Mouse (Mus musculus): ENCODE results near the gene Atr. TPM values are rescaled to one million over a fixed set of nuclear protein-coding genes. Genes with fewer than 3 reads are reported as not detected.
A peak's percentile ranks its signal among the peaks of the same experiment; 100 is the strongest.

The Atr gene
- polyA plus RNA-seq, 1 experiment from 2014 or later = 14.0 TPM

DNA sequence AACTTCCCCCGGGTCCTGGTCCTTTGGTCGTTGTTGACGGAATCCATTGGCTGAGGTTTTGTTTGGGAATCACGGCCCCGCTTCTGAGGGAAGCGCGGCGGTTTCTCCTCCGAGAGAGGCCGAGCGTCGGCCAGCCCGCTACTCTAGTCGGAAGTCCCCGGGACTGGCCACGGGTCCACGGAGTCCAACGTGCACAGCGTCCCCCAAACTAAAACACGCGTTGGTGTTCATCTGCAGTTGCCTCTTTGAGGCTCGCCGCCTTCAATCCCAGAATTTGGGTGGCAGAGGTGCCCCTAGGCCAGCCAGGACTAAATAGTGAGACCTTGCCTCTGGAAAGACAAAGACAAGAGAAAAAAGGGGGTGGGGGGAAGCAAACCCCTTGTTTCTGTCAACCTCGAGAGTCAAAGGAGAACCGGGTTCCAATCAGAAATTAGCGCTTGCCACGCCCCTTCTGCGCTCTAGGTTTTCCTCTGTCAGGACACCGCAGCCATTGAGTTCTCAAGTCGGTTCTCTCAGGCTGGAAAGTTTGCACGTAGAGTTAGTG lies 702 bp downstream of the Atr start:
- Histone ChIP-seq H3K36me3 (ENCODE audit: control insufficient read depth, insufficient read depth, low read length) (0 out of 2 replicates have a peak, but pooled peaks cover 4% of the 10 kb centered on the region), H3K27ac (ENCODE audit: low read length) (peak overlapping the region; percentile 48), H3K4me3 (replicated peaks; ENCODE audit: low read length) (peak overlapping the region; percentile 84), H3K9ac (ENCODE audit: low read length) (peak overlapping the region; percentile 84), H3K27me3 (ENCODE audit: control insufficient read depth, insufficient read depth, low read length) (no peaks in the 10 kb centered on the region), H3K9me3 (replicated peaks; ENCODE audit: control insufficient read depth, low read length) (no peaks in the 10 kb centered on the region), H3K4me1 (ENCODE audit: control insufficient read depth, insufficient read depth, low read length) (no peaks in the 10 kb centered on the region), H3K4me2 (ENCODE audit: low read depth, low read length) (peak overlapping the region; percentile 75)
- no peak for ATAC-seq (ENCODE audit: insufficient read depth, low FRiP score)
- under 1% methylated on average over 31 of the region's 31 CpGs for WGBS

DNA sequence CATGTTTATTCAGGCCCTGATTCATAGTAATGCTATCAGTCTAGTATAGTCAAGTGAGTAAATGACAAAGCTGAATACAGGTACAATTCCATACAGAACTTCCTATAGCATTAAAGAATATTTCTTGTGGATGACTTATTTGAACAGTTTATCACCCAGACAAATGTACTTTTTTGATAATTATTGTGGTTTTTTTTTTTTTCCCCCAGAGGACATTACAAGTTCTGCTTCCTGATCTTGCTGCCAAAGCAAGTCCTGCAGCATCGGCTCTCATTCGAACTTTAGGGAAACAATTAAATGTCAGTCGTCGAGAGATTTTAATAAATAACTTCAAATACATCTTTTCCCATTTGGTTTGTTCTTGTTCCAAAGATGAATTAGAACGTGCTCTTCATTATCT lies 20.8 kb downstream of the Atr start:
- no peak overlapping the region for H3K27ac ChIP-seq (ENCODE audit: low read length)
- H3K4me2 ChIP-seq (ENCODE audit: low read depth, low read length) = no peak overlapping the region
- 72% methylated on average over 5 of the region's 5 CpGs for WGBS
- no peaks in the 10 kb centered on the region for H3K27me3 ChIP-seq (ENCODE audit: control insufficient read depth, insufficient read depth, low read length)
- no peak overlapping the region for H3K4me3 ChIP-seq (replicated peaks; ENCODE audit: low read length)
- no peak overlapping the region for H3K9ac ChIP-seq (ENCODE audit: low read length)
- 0 out of 2 replicates have a peak, but pooled peaks cover 2% of the 10 kb centered on the region for H3K36me3 ChIP-seq (ENCODE audit: control insufficient read depth, insufficient read depth, low read length)
- no peak for ATAC-seq (ENCODE audit: insufficient read depth, low FRiP score)
- no peaks in the 10 kb centered on the region for H3K4me1 ChIP-seq (ENCODE audit: control insufficient read depth, insufficient read depth, low read length)
- no peaks in the 10 kb centered on the region for H3K9me3 ChIP-seq (replicated peaks; ENCODE audit: control insufficient read depth, low read length)

DNA sequence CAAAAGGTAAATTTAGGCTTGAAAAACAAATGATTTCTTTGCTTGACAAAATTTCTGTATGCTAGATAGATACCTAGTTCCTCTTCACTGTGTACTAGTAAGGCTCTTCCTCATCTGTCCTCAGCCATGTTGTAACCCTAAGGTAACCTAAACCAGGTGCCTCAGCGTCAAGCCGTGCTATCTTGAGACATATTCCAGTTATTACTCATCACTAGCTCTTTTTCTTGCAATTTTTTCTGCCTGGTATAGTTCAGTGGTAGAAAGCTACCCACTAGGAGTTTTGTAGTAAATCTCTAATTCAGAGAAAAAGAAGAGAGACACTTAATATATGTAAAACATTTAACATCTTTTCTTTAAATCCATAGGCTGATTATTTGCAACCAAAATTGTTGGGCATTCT lies 25.4 kb downstream of the Atr start:
- H3K9me3 ChIP-seq (replicated peaks; ENCODE audit: control insufficient read depth, low read length) = no peaks in the 10 kb centered on the region
- H3K27me3 ChIP-seq (ENCODE audit: control insufficient read depth, insufficient read depth, low read length) = no peaks in the 10 kb centered on the region
- no peak for ATAC-seq (ENCODE audit: insufficient read depth, low FRiP score)
- H3K36me3 ChIP-seq (ENCODE audit: control insufficient read depth, insufficient read depth, low read length) = no peaks in the 10 kb centered on the region
- H3K4me3 ChIP-seq (replicated peaks; ENCODE audit: low read length) = no peak overlapping the region
- no peak overlapping the region for H3K4me2 ChIP-seq (ENCODE audit: low read depth, low read length)
- H3K9ac ChIP-seq (ENCODE audit: low read length) = no peak overlapping the region
- WGBS = 90% methylated on average over 2 of the region's 2 CpGs
- H3K27ac ChIP-seq (ENCODE audit: low read length) = no peak overlapping the region
- no peaks in the 10 kb centered on the region for H3K4me1 ChIP-seq (ENCODE audit: control insufficient read depth, insufficient read depth, low read length)

DNA sequence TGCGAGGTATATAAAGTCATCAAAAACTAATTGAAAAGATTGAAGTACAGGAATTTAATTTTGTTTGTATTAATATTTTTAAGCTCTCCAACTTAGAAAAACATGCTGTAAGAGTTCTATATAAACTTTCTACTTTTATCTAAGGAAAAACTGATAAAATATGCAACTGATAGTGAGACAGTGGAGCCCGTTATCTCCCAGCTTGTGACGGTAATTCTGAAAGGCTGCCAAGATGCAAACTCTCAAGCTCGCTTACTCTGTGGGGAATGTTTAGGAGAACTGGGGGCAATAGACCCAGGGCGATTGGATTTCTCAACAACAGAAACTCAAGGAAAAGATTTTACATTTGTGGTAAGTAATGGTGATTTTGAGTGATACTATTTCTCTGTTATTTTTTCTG lies 40.0 kb downstream of the Atr start:
- no peaks in the 10 kb centered on the region for H3K36me3 ChIP-seq (ENCODE audit: control insufficient read depth, insufficient read depth, low read length)
- no peaks in the 10 kb centered on the region for H3K4me1 ChIP-seq (ENCODE audit: control insufficient read depth, insufficient read depth, low read length)
- no peak overlapping the region for H3K27ac ChIP-seq (ENCODE audit: low read length)
- no peak overlapping the region for H3K9ac ChIP-seq (ENCODE audit: low read length)
- no peaks in the 10 kb centered on the region for H3K27me3 ChIP-seq (ENCODE audit: control insufficient read depth, insufficient read depth, low read length)
- no peak overlapping the region for H3K4me3 ChIP-seq (replicated peaks; ENCODE audit: low read length)
- ATAC-seq (ENCODE audit: insufficient read depth, low FRiP score) = no peak
- H3K9me3 ChIP-seq (replicated peaks; ENCODE audit: control insufficient read depth, low read length) = no peaks in the 10 kb centered on the region
- no peak overlapping the region for H3K4me2 ChIP-seq (ENCODE audit: low read depth, low read length)
- WGBS = 70% methylated on average over 5 of the region's 5 CpGs

DNA sequence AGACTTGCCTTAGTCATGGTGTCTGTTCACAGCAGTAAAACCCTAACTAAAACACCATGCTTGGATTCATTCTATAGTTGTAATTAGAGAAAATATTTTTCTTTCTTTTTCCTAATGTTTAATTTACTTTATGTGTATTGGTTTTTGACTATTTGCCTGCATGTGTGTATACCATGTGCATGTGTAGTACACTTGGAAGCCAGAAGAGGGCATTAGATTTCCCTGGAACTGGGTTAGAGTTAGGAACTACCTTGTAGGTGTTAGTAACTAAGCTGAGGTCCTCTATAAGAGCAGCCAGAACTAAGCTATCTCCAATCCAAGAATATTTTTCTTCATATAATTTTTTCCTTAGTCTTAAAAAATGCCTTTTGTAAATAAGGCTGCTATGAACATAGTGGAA lies 75.5 kb downstream of the Atr start:
- no peaks in the 10 kb centered on the region for H3K27me3 ChIP-seq (ENCODE audit: control insufficient read depth, insufficient read depth, low read length)
- no peaks in the 10 kb centered on the region for H3K4me1 ChIP-seq (ENCODE audit: control insufficient read depth, insufficient read depth, low read length)
- H3K4me3 ChIP-seq (replicated peaks; ENCODE audit: low read length) = no peak overlapping the region
- no peaks in the 10 kb centered on the region for H3K36me3 ChIP-seq (ENCODE audit: control insufficient read depth, insufficient read depth, low read length)
- H3K27ac ChIP-seq (ENCODE audit: low read length) = no peak overlapping the region
- H3K4me2 ChIP-seq (ENCODE audit: low read depth, low read length) = no peak overlapping the region
- H3K9ac ChIP-seq (ENCODE audit: low read length) = no peak overlapping the region
- no peaks in the 10 kb centered on the region for H3K9me3 ChIP-seq (replicated peaks; ENCODE audit: control insufficient read depth, low read length)
- ATAC-seq (ENCODE audit: insufficient read depth, low FRiP score) = no peak

DNA sequence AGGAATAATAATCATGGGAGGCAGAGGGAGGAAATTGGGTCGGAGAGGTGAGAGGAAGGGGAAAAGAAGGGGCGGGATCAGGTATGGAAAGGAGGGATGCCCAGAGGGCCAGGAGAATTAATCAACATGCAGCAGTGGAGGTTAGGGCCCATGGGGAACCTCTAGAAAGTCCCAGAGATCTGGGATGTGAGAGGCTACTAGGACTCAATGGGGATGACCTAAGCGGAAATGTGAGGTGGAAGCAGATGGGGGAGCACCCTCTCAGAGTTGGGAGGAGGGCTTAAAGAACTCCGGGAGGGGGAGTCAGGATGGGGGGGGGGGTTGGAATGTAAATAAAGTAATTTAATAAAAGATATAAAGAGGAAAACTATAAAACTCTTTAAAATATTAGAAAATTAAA lies 96.3 kb downstream of the Atr start:
- 0 out of 2 replicates have a peak, but pooled peaks cover 3% of the 10 kb centered on the region for H3K4me1 ChIP-seq (ENCODE audit: control insufficient read depth, insufficient read depth, low read length)
- no peak overlapping the region for H3K27ac ChIP-seq (ENCODE audit: low read length)
- no peak overlapping the region for H3K9ac ChIP-seq (ENCODE audit: low read length)
- H3K9me3 ChIP-seq (replicated peaks; ENCODE audit: control insufficient read depth, low read length) = no peaks in the 10 kb centered on the region
- no peak for ATAC-seq (ENCODE audit: insufficient read depth, low FRiP score)
- 74% methylated on average over 4 of the region's 4 CpGs for WGBS
- peak overlapping the region; percentile 80 for H3K4me2 ChIP-seq (ENCODE audit: low read depth, low read length)
- H3K4me3 ChIP-seq (replicated peaks; ENCODE audit: low read length) = peak overlapping the region; percentile 97
- no peaks in the 10 kb centered on the region for H3K36me3 ChIP-seq (ENCODE audit: control insufficient read depth, insufficient read depth, low read length)
- no peaks in the 10 kb centered on the region for H3K27me3 ChIP-seq (ENCODE audit: control insufficient read depth, insufficient read depth, low read length)

DNA sequence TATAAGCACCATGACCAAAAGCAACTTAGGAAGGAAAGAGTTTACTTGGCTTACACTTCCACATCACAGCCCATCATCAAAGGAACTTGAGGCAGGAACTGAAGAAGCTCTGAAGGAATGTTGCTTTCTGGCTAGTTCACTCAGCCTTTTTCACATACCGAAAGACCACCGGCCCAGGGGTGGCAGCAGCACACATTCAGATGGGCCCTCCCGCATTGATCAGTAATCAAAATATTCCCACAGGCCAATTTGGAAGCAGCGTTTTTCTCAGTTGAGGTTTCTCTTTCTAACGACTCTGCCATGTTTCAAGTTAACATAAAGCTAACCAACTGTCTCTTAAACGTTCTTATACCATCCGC lies 96.8 kb downstream of the Atr start:
- peak; percentile 44; the same call in 1 of the 2 replicates for ATAC-seq (ENCODE audit: insufficient read depth, low FRiP score)
- Histone ChIP-seq H3K36me3 (ENCODE audit: control insufficient read depth, insufficient read depth, low read length) (no peaks in the 10 kb centered on the region), H3K4me3 (replicated peaks; ENCODE audit: low read length) (peak overlapping the region; percentile 97), H3K27ac (ENCODE audit: low read length) (peak overlapping the region; percentile 95), H3K4me2 (ENCODE audit: low read depth, low read length) (peak overlapping the region; percentile 80), H3K4me1 (ENCODE audit: control insufficient read depth, insufficient read depth, low read length) (0 out of 2 replicates have a peak, but pooled peaks cover 3% of the 10 kb centered on the region), H3K27me3 (ENCODE audit: control insufficient read depth, insufficient read depth, low read length) (no peaks in the 10 kb centered on the region), H3K9ac (ENCODE audit: low read length) (peak overlapping the region; percentile 99), H3K9me3 (replicated peaks; ENCODE audit: control insufficient read depth, low read length) (no peaks in the 10 kb centered on the region)
- 0% methylated on average over 7 of the region's 7 CpGs for WGBS

DNA sequence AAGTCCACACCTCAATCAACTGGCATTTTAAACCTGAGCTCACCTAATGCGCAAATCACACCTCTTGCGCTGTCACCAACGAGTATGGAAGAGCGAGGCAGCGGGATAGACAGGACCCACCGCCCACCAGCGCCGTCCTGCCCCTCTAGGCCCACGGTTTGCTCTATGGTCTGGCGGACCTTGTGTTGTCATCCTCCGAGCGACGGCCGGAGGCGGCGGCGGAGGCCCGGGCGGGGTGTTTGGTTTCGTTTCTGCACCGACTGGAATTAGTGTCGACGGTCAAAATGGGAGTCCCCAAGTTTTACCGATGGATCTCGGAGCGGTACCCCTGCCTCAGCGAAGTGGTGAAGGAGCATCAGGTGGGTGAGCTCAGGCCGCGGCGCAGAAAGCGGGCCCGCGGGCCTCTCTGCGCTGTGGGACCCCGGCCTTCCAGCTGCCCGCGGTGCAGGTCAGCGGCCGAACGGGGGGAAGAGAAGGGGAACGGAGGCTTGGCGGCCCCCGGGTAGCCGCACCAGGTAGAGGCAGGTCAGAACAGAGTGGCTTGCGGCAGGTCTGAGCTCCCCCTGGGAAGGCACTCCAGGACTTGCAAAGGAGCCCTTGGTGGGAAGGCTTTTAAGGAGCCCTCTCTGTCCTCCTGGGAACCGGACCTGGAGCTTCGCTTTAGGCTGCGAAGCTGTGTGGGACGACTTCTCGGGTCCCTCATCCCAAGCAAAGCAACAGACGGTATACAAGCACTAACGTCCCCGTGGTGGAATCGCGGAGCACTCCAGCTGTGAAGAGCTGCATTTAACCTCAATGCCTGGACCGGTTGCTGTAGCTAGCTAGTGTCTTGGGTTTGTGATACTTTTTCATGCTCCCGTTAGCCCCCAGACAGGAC lies 97.4 kb downstream of the Atr start, which contains the start of gene Xrn1:
TSS of gene Xrn1 (plus strand) at position 176 of the 877 bp plus-strand sequence.
- peak within 1 kb of the TSS; percentile 95 for H3K27ac ChIP-seq (ENCODE audit: low read length)
- no peaks in the 10 kb centered on the region for H3K27me3 ChIP-seq (ENCODE audit: control insufficient read depth, insufficient read depth, low read length)
- H3K4me1 ChIP-seq (ENCODE audit: control insufficient read depth, insufficient read depth, low read length) = 0 out of 2 replicates have a peak, but pooled peaks cover 3% of the 10 kb centered on the region
- peak within 1 kb of the TSS; percentile 80 for H3K4me2 ChIP-seq (ENCODE audit: low read depth, low read length)
- no peaks in the 10 kb centered on the region for H3K36me3 ChIP-seq (ENCODE audit: control insufficient read depth, insufficient read depth, low read length)
- peak; percentile 99 for ATAC-seq (ENCODE audit: insufficient read depth, low FRiP score)
- H3K9me3 ChIP-seq (replicated peaks; ENCODE audit: control insufficient read depth, low read length) = no peaks in the 10 kb centered on the region
- peak within 1 kb of the TSS; percentile 99 for H3K9ac ChIP-seq (ENCODE audit: low read length)
- H3K4me3 ChIP-seq (replicated peaks; ENCODE audit: low read length) = peak within 1 kb of the TSS; percentile 97
- WGBS = under 1% methylated on average over 57 of the region's 57 CpGs

DNA sequence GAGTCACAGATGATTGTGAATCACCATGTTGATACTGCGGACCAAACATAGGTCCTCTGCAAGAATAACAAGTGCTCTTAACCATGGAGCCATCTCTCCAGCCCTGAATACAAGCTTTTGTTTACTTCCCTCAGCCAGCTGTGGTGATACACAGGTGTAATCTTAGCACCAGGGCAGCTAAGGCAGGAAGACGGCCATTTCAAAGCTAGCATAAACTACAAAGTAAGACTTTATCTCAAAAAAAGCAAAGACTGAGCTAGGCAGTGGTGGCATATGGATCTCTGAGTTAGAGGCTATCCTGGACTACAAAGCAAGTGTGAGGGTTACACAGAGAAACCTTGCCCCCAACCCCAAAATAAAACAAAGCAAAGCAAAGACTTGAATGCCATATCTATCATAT lies 100.2 kb downstream of the Atr start:
- Histone ChIP-seq H3K27ac (ENCODE audit: low read length) (no peak overlapping the region), H3K36me3 (ENCODE audit: control insufficient read depth, insufficient read depth, low read length) (no peaks in the 10 kb centered on the region), H3K9me3 (replicated peaks; ENCODE audit: control insufficient read depth, low read length) (no peaks in the 10 kb centered on the region), H3K4me3 (replicated peaks; ENCODE audit: low read length) (no peak overlapping the region), H3K9ac (ENCODE audit: low read length) (no peak overlapping the region), H3K4me1 (ENCODE audit: control insufficient read depth, insufficient read depth, low read length) (0 out of 2 replicates have a peak, but pooled peaks cover 3% of the 10 kb centered on the region), H3K27me3 (ENCODE audit: control insufficient read depth, insufficient read depth, low read length) (no peaks in the 10 kb centered on the region), H3K4me2 (ENCODE audit: low read depth, low read length) (no peak overlapping the region)
- 81% methylated on average over 2 of the region's 2 CpGs for WGBS
- no peak for ATAC-seq (ENCODE audit: insufficient read depth, low FRiP score)
